Mouse (Mus musculus) right cerebral cortex, adult 18-20 months (tissue): ENCODE data around the gene Rgs17.
"Not testable (repeated sequence)": the region's sequence is repeated elsewhere in the genome, so short reads cannot be mapped to it uniquely, and the experiment has no call there.

ENCODE experiments used
- DNase-seq: peaks from one replicate; pipeline ENCODE4 v3.0.0; 2022; ENCODE audit warnings: mixed read lengths

Rgs17 gene

DNA sequence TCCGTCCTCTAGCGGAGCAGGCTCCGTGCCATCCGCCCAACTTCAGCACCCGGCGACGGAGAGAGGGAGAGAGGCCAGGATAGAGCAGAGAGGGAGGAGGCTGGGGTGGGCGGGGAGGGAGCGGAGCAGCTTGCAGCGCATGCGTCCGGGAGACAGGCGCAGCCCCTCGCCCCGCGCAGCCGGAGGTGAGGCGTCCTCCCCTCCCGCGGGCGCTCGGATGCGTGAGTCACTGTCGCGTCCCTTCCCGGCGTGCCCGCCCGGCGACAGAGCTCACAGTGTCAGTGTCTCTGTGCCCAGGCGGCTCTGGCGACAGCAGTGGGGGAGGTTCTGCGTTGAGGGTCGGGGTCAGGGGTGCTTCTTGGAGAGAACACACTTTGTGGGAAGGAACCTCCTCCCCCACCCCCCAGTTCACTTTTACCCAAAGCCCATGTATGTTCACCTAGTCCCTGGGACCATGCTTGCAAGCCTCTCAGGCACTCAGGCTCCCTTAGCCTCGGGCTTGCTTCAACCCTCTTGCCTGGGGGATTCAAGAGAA is at the start of gene Rgs17:
TSS of gene Rgs17 (minus strand) at position 107 of the 535 bp plus-strand sequence.
- DNase-seq: peak; percentile 87

DNA sequence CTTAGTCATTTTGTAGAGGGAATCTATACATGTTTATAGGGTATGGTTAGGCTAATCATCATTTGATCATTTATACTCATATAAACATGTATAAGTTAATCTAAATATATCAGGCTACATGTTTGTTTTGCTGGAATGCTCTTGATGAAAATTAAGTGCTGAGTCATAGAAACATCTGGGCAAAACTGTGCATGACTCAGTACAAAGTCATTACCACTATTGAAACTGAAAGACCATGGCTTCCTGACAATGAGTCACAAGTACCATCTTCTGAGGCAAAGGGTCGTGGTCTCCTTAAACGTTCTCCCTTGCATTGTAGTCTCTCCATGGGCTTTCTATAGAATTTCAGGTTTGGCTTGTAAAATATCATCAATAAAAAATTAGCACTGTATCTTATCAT is 45.5 kb upstream of the Rgs17 start:
- DNase-seq: no peak

DNA sequence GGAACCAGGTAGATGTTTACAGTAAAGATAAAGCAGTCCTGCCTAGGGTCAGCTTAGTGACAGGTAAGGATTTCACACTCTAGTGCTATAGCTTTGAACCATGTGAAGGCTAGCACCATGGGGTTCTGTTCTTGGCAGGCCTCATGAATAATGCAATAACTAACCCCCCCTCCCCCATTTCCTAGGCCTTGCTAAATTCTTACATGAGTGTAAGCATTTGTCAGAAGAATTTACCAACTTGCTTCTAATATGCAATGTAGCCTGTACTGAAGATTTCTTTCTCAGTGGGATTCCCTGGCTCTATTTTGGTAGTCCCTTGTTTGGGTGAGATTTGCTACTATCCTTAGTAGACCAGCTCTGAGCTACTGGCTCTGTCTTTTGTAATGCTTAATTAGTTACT is 31.6 kb upstream of the Rgs17 start:
- DNase-seq: not testable (repeated sequence)

- DNase-seq: peak; percentile 17
Observed at GRCm38 (mm10) chr10:5924261-5924660, 2.1 kb upstream of the Rgs17 start.

- peak; percentile 32 for DNase-seq
Observed at GRCm38 (mm10) chr10:5923096-5923495, 896 bp upstream of the Rgs17 start.

GRCm38 (mm10) chr10:5921771-5922170 is 429 bp downstream of the Rgs17 start:
- DNase-seq: peak; percentile 17

GRCm38 (mm10) chr10:5921031-5921551 is 1.1 kb downstream of the Rgs17 start:
- DNase-seq: peak; percentile 38

DNA sequence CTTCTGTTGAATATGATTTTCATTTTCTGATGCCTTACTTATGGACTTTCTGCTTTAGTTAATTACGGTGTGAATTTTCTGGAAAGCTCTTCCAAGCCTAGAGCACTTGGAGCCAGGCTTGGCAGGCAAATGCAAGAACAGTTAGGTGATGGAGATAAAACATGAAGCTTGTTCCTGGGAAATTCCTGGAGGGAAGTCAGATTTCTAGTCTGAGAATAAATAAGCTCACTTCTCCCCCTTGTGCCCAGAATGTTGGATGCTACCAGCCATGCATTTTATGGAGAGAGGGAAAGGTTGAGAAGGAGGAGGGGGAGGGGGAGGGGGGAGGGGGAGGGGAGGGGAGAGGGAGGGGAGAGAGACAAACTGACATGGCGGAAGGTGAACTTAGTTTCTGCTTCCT is 17.8 kb downstream of the Rgs17 start:
- DNase-seq: peak; percentile 20

- DNase-seq: no peak
Observed at GRCm38 (mm10) chr10:5901777-5902176, 20.4 kb downstream of the Rgs17 start.

GRCm38 (mm10) chr10:5900731-5901130 is 21.5 kb downstream of the Rgs17 start:
- no peak for DNase-seq

- peak; percentile 45 for DNase-seq
Observed at GRCm38 (mm10) chr10:5877106-5877505, 45.1 kb downstream of the Rgs17 start.

- no peak for DNase-seq
Observed at GRCm38 (mm10) chr10:5871081-5871480, 51.1 kb downstream of the Rgs17 start.

DNA sequence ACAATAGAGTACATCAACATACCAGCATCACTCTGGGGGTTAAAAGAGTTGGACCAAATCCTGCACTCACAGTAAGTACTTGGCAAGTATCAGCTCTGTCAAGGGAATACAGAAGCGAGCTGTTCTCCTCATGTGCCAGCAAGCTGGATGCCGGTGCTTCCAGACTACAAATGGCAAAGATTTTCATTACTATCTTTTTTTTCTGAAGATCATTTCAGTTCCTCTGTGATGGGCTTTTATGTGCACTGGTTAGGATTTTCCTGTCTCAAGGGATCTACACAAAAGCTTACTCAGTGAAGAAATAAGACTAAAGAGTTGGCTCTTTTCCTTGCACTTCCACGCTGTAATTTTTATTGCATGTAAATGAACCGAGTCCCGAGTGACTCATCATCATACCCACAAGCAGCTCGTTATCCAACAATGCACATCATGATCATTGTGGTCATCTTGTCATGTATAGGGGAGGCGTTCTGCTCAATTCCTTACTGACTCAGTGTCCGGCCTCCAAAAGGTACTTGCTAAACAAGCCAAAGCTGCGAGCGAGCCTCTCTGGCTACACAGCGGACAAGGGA is 54.1 kb downstream of the Rgs17 start:
- DNase-seq: peak; percentile 46

GRCm38 (mm10) chr10:5865996-5866395 is 56.2 kb downstream of the Rgs17 start:
- no peak for DNase-seq

DNA sequence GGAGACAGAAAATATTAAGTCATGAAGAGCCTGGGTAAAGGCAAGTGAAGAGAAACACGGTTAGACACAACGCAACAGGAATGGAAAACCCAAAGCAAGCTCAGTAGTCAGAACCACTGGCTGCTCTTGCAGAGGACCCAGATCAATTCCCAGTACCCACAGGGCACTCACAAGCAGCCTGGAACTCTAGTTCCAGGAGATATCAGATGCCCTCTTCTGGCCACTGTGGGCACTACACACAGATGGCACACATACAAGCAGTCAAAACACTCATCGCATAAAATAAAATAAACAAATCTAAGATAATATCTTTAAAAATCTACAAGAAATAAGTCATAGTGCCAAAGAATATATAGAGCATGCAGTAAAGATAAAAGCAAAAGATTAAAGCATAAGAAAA is 59.5 kb downstream of the Rgs17 start:
- no peak for DNase-seq

- no peak for DNase-seq
Observed at GRCm38 (mm10) chr10:5860849-5861248, 61.4 kb downstream of the Rgs17 start.

DNA sequence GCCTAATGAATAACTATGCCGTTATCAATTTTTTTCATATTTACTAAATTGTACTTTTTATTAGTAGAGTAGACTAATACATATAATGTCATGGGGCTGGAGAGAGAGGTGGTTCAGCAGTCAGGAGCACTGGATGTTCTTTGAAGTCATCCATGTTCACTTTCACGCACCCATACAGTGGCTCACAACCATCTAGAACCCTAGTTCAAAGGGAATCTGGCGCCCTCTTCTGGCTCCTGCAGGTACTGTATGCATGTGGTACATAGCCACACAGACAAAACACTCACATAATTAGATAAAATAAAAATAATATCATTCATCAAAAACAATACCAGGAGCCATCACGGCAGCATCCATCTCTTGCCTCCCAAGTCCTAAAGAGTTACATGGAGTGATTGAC is 62.5 kb downstream of the Rgs17 start:
- no peak for DNase-seq

- DNase-seq: no peak
Observed at GRCm38 (mm10) chr10:5857996-5858549, 64.1 kb downstream of the Rgs17 start.

GRCm38 (mm10) chr10:5853290-5853868 is 68.8 kb downstream of the Rgs17 start:
- peak; percentile 65 for DNase-seq

- no peak for DNase-seq
Observed at GRCm38 (mm10) chr10:5846939-5847338, 75.3 kb downstream of the Rgs17 start.

GRCm38 (mm10) chr10:5841369-5841768 is 80.8 kb downstream of the Rgs17 start:
- peak; percentile 40 for DNase-seq

GRCm38 (mm10) chr10:5826336-5827025 is 95.7 kb downstream of the Rgs17 start:
- DNase-seq: no peak

- DNase-seq: peak; percentile 58
Observed at GRCm38 (mm10) chr10:5824779-5825178, 97.4 kb downstream of the Rgs17 start.
